Mouse (Mus musculus) ES-E14 (cell line): ENCODE data around the gene Gm37419. TPM values are rescaled to one million over a fixed set of nuclear protein-coding genes. Genes with fewer than 3 reads are reported as not detected.

Experiments
- DNase-seq: peaks from one replicate; pipeline ENCODE4 v3.0.0-alpha.2; 2013; ENCODE audit warnings: low read depth, low spot score
- H3K27ac ChIP-seq: 2 replicates; pipeline ENCODE4 v1.5.1; 2012; ENCODE audit warnings: low read depth, mild to moderate bottlenecking, low read length, moderate library complexity, mixed read lengths; ENCODE audit not compliant: poor library complexity, insufficient read depth, severe bottlenecking
- H3K36me3 ChIP-seq: 2 replicates; pipeline ENCODE4 v1.6.1; 2012; ENCODE audit warnings: mild to moderate bottlenecking, low read length, moderate library complexity, mixed read lengths; ENCODE audit not compliant: control insufficient read depth, poor library complexity, insufficient read depth, severe bottlenecking
- H3K4me1 ChIP-seq, 2 experiments: fragments of 150-350 bp in 1 of 2; sonication (generic) in 1 of 2; 2 replicates each; pipeline ENCODE4 v1.6.1; 2012; ENCODE audit warnings: low read length in 2 of 2, mild to moderate bottlenecking in 1 of 2, mixed read lengths in 1 of 2; ENCODE audit not compliant: control insufficient read depth in 2 of 2, insufficient read depth in 2 of 2, poor library complexity in 1 of 2
- H3K4me3 ChIP-seq, 2 experiments: fragments of 150-350 bp in 1 of 2; sonication (generic) in 1 of 2; 2 replicates each; pipeline ENCODE4 v1.5.1; 2012; ENCODE audit warnings: low read length in 2 of 2, low read depth in 1 of 2, mild to moderate bottlenecking in 1 of 2, mixed read lengths in 1 of 2; ENCODE audit not compliant: insufficient read depth in 1 of 2, poor library complexity in 1 of 2, severe bottlenecking in 1 of 2
- H3K9ac ChIP-seq: 2 replicates; pipeline ENCODE4 v1.6.1; 2012; ENCODE audit warnings: low read depth, mild to moderate bottlenecking, low read length, mixed read lengths; ENCODE audit not compliant: poor library complexity, insufficient read depth, severe bottlenecking
- H3K9me3 ChIP-seq: fragments of 150-350 bp; sonication (generic); 2 replicates; pipeline ENCODE4 v1.6.1; 2012; ENCODE audit warnings: low read depth, mild to moderate bottlenecking, low read length; ENCODE audit not compliant: control insufficient read depth, insufficient read depth
- CHD2 ChIP-seq: IDR thresholded peaks from 2 replicates; pipeline ENCODE4 v1.6.1; 2014; ENCODE audit warnings: mild to moderate bottlenecking, low read depth, low read length, inconsistent platforms
- HCFC1 ChIP-seq: IDR thresholded peaks from 2 replicates; pipeline ENCODE4 v1.6.1; 2012; ENCODE audit warnings: low read length, inconsistent platforms, borderline replicate concordance; ENCODE audit not compliant: insufficient read depth
- MAFK ChIP-seq: IDR thresholded peaks from 2 replicates; pipeline ENCODE4 v1.6.1; 2014; ENCODE audit warnings: mild to moderate bottlenecking, low read depth, low read length, inconsistent platforms; ENCODE audit not compliant: insufficient read depth
- ZC3H11A ChIP-seq: IDR thresholded peaks from 2 replicates; pipeline ENCODE4 v1.6.1; 2012; ENCODE audit warnings: low read depth, mild to moderate bottlenecking, inconsistent platforms, low read length, borderline replicate concordance
- ZNF384 ChIP-seq: IDR thresholded peaks from 2 replicates; pipeline ENCODE4 v1.6.1; 2012; ENCODE audit warnings: low read depth, low read length, inconsistent platforms
- in situ Hi-C, 2 experiments: fragments of 600-800 bp; cut with MboI; formaldehyde crosslinking; loops; one replicate each; pipeline ENCODE4 v1.15.1; 2025; ENCODE audit warnings: low sequenced_read_pairs in 2 of 2, inconsistent platforms in 1 of 2; ENCODE audit not compliant: unreplicated experiment in 2 of 2
- total RNA-seq: library from RNA; depleted of rRNA; stranded (reverse); fragments of 300-350 nt; gene quantifications from 2 replicates; pipeline ENCODE4 v1.2.3, GENCODE M21; 2012

The Gm37419 gene
- total RNA-seq, 1 experiment = not detected

DNA sequence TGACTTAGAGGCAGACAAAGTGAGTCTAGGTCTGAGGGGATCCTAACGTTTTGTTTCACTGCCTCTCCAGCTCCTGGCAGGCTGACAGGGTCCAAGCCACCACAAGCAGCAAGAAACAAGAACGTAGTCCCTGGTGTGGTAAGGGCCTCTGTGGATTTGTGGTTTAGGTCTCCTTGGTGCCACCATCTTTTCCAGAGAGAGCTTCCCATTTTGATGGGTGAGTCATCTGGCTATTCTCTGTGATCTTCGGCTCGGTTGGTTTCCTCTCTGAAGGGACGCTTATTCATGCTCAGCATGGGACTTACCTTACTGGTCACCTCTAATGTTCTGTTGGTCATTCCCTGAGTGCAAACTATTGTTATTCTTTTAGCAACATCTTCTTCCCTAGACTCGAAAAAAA, 28.0 kb downstream of the Gm37419 start:
- H3K9me3 ChIP-seq = no peaks in the 10 kb centered on the region
- DNase-seq = no peak
- in situ Hi-C loops = no loop called here
- H3K4me1 ChIP-seq = no peaks in the 10 kb centered on the region
- no peak overlapping the region for H3K9ac ChIP-seq
- H3K4me3 ChIP-seq = no peak overlapping the region
- no peak overlapping the region for H3K27ac ChIP-seq
- no peaks in the 10 kb centered on the region for H3K36me3 ChIP-seq
- TF ChIP-seq MAFK = no peak
- no peak for TF ChIP-seq ZNF384
- no peak for TF ChIP-seq HCFC1
- no peak for TF ChIP-seq ZC3H11A
- TF ChIP-seq CHD2 = no peak

DNA sequence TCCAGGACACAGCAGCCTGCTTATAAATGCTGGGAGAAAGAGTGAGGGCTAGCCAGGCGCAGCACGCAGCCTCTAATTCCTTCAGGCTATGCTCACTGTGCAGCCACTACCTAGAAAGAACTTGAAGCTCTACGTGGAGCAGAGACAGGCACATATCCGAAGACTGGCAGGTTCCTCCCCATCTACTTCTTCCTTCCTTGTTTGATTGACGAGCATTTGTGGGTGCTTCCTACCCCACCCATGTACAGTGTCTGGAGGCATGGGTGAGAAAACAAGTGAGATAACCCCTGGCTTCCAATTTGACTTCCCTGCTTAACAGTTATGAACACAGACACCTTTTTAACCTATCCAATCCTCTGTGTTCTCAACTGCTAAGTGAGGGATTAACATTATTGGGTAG, 28.5 kb downstream of the Gm37419 start:
- in situ Hi-C loops = no loop called here

DNA sequence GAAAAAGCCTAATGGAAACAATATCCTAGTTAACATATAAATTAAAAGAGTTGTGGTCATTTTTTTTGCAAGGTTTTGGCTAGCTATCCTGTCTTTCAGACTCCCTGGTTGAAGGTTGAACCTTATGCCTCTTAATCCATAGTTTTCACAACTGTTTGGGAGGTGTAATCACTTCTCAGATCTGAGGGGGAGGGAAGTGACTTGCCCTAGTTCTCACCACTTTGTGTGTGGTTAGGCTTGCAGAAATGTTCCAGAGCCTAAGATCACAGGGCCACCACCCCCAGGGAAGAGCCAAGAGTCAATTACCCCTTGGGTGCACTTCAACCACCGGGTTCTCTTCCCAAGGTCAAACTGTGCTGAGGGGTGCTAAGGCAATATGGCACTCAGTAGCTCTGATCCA, 33.4 kb downstream of the Gm37419 start:
- Histone ChIP-seq H3K9ac (no peak overlapping the region), H3K27ac (no peak overlapping the region), H3K9me3 (no peaks in the 10 kb centered on the region), H3K36me3 (no peaks in the 10 kb centered on the region), H3K4me3 (no peak overlapping the region), H3K4me1 (peaks cover 0 to 2% of the 10 kb centered on the region in 2 experiments; a peak in 1 of 4 replicates)
- DNase-seq = no peak
- in situ Hi-C loops = no loop called here
- TF ChIP-seq MAFK = no peak
- TF ChIP-seq CHD2 = no peak
- TF ChIP-seq ZC3H11A = no peak
- TF ChIP-seq ZNF384 = no peak
- TF ChIP-seq HCFC1 = no peak

More for the DNA sequence above, 28.5 kb downstream of the Gm37419 start:
- no peaks in the 10 kb centered on the region for H3K9me3 ChIP-seq
- H3K9ac ChIP-seq = no peak overlapping the region
- no peak overlapping the region for H3K27ac ChIP-seq
- no peaks in the 10 kb centered on the region for H3K36me3 ChIP-seq
- TF ChIP-seq ZC3H11A = no peak
- no peak for TF ChIP-seq HCFC1
- TF ChIP-seq CHD2 = no peak
- no peak for TF ChIP-seq MAFK
- TF ChIP-seq ZNF384 = no peak
- H3K4me3 ChIP-seq = no peak overlapping the region
- no peak for DNase-seq
- no peaks in the 10 kb centered on the region for H3K4me1 ChIP-seq

DNA sequence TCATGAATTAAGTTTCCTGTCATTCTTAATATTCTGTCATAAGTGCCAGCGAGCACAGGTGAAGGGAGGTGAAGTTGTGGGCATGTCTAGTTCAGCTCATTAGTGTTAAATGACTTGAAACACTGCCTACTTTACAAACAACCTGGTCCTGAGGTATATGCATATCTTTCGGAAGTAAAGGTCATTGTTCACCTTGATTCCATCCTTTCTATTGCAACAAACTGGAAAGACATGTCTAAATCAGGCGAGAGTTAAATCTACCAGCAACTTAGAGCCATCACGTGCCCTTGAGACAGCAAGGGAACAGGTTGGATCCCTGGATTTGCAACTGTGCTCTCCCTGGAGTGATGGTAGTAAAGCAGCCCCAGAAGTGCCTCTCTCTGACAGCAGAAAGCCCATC, 34.3 kb downstream of the Gm37419 start:
- Histone ChIP-seq H3K27ac (no peak overlapping the region), H3K4me1 (peaks cover 0 to 2% of the 10 kb centered on the region in 2 experiments; a peak in 1 of 4 replicates), H3K36me3 (no peaks in the 10 kb centered on the region), H3K9me3 (no peaks in the 10 kb centered on the region), H3K4me3 (no peak overlapping the region), H3K9ac (no peak overlapping the region)
- no peak for DNase-seq
- in situ Hi-C loops = no loop called here
- TF ChIP-seq HCFC1 (no peak), ZC3H11A (no peak), MAFK (no peak), ZNF384 (no peak), CHD2 (no peak)

DNA sequence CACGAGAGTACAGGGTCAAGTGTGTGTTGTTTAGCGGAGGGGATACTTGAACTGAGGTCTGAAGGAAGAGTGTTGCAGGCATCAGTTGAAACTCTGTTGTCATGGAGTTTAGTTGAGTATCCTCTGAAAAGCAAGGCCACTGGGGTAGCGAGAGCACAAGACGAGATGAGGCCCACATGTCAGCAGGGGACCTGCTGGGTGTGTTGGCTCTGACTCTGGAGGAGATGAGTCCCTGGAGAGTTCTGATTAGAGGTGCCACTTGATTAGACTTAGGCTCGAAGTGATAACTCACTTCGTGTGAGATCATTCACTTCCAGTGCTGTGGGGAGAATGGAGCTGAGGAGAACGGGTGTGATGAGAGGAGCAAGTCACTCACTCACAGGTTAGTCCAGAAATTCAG, 37.2 kb downstream of the Gm37419 start:
- peaks cover 0 to 3% of the 10 kb centered on the region in 2 experiments; a peak in 1 of 4 replicates for H3K4me1 ChIP-seq
- in situ Hi-C loops = no loop called here
- H3K9me3 ChIP-seq = no peaks in the 10 kb centered on the region
- no peak for DNase-seq
- H3K27ac ChIP-seq = no peak overlapping the region
- H3K4me3 ChIP-seq = no peak overlapping the region
- H3K9ac ChIP-seq = no peak overlapping the region
- TF ChIP-seq HCFC1 = no peak
- no peak for TF ChIP-seq CHD2
- TF ChIP-seq MAFK = no peak
- TF ChIP-seq ZC3H11A = no peak
- no peak for TF ChIP-seq ZNF384
- no peaks in the 10 kb centered on the region for H3K36me3 ChIP-seq
